Mouse (Mus musculus): ENCODE measurements at regions not wholly inside any gene's neighbourhood (a gene's known extent, or its start where the extent isn't known, plus 50 kb on each side); places are given as distances from the start of the nearest gene placed in this dataset.

- TF ChIP-seq CTCF (IDR thresholded peaks at IDR 0.05; ENCODE audit: low read depth) = no peak
- Histone ChIP-seq H3K27me3 (ENCODE audit: insufficient read depth, low read length) (no peaks in the 10 kb centered on the region), H3K4me3 (ENCODE audit: low read length) (no peak overlapping the region), H3K9ac (replicated peaks; ENCODE audit: low read length) (no peak overlapping the region), H3K27ac (no peak overlapping the region), H3K9me3 (ENCODE audit: low read length) (no peaks in the 10 kb centered on the region), H3K36me3 (ENCODE audit: insufficient read depth, low read length) (no peaks in the 10 kb centered on the region), H3K4me1 (ENCODE audit: insufficient read depth, low read length) (no peaks in the 10 kb centered on the region), H3K4me2 (ENCODE audit: low read depth, low read length) (no peak overlapping the region)
- ATAC-seq (0 out of 2 replicates have a peak, but pooled peaks have one; percentile 35), DNase-seq (ENCODE audit: low spot score) (no peak)
- WGBS = 87% methylated on average over 1 of the region's 1 CpGs
Observed at GRCm38 (mm10) chr14:72854226-72854625, 144.4 kb upstream of the Fndc3a start.

DNA sequence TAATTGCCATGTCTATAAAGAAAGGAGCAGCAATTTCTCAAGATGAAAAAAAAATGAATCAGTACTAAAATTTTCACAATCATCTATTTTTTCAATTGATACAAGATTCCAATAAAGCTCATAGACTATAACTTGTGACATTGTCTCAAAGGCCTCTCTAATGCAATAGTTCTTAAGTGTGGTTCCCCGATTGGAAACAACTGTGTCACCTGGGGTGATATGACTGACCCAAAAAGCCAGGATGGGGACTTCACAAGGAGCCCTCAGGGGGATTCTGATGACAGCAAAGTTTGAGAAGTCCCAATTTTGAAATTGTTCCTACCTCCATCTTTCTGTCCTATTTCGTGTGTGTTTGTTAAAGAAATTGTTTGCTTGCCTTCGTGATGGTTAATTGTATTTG is 143.3 kb upstream of the Fndc3a start:
- Histone ChIP-seq H3K4me1 (ENCODE audit: insufficient read depth, low read length) (no peaks in the 10 kb centered on the region), H3K36me3 (ENCODE audit: insufficient read depth, low read length) (no peaks in the 10 kb centered on the region), H3K4me3 (ENCODE audit: low read length) (no peak overlapping the region), H3K9me3 (ENCODE audit: low read length) (no peaks in the 10 kb centered on the region), H3K27me3 (ENCODE audit: insufficient read depth, low read length) (no peaks in the 10 kb centered on the region), H3K27ac (no peak overlapping the region), H3K9ac (replicated peaks; ENCODE audit: low read length) (no peak overlapping the region), H3K4me2 (ENCODE audit: low read depth, low read length) (no peak overlapping the region)
- ATAC-seq (no peak), DNase-seq (ENCODE audit: low spot score) (no peak)
- WGBS = 90% methylated on average over 3 of the region's 3 CpGs
- no peak for TF ChIP-seq CTCF (IDR thresholded peaks at IDR 0.05; ENCODE audit: low read depth)

- ATAC-seq (no peak), DNase-seq (ENCODE audit: low spot score) (no peak)
- Histone ChIP-seq H3K27me3 (ENCODE audit: insufficient read depth, low read length) (no peaks in the 10 kb centered on the region), H3K9ac (replicated peaks; ENCODE audit: low read length) (no peak overlapping the region), H3K4me1 (ENCODE audit: insufficient read depth, low read length) (no peaks in the 10 kb centered on the region), H3K36me3 (ENCODE audit: insufficient read depth, low read length) (no peaks in the 10 kb centered on the region), H3K4me3 (ENCODE audit: low read length) (no peak overlapping the region), H3K27ac (no peak overlapping the region), H3K9me3 (ENCODE audit: low read length) (no peaks in the 10 kb centered on the region), H3K4me2 (ENCODE audit: low read depth, low read length) (no peak overlapping the region)
- TF ChIP-seq CTCF (IDR thresholded peaks at IDR 0.05; ENCODE audit: low read depth) = no peak
- 80% methylated on average over 3 of the region's 3 CpGs for WGBS
Observed at GRCm38 (mm10) chr14:72850884-72851283, 141.1 kb upstream of the Fndc3a start.

DNA sequence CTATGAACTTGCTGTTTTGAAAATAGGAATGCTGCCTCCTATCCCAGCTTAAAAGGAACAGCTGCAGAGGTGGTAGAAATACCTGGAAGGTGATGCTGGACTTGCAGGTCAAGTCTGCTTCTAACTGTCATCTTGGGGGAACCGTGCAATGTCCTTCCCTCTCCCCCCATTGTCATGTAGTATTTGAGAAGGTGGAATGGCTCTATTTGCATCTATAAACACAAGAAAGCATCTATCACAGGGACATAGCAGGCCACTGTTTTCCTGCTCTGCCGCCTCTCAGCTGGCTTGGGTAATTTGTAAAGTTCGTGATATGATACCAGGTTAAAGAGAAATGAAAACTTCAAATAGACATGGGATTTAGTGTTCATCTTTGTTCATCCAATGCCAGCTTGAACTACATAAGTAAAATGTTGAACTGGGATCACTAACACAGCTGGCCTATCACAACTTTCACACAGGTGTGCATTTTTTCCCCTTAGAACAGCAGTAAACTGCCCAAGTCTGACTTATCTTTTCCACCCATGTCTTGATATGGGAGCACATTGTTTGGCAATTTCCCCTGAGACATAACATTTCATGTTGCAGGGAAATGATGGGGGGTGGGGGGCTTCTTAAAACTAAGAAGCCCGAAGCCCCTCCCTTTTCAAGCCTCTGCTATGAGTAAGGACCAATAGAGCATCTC is 138.6 kb upstream of the Fndc3a start:
- Histone ChIP-seq H3K4me2 (ENCODE audit: low read depth, low read length) (no peak overlapping the region), H3K9me3 (ENCODE audit: low read length) (no peaks in the 10 kb centered on the region), H3K27ac (no peak overlapping the region), H3K36me3 (ENCODE audit: insufficient read depth, low read length) (no peaks in the 10 kb centered on the region), H3K9ac (replicated peaks; ENCODE audit: low read length) (no peak overlapping the region), H3K27me3 (ENCODE audit: insufficient read depth, low read length) (no peaks in the 10 kb centered on the region), H3K4me3 (ENCODE audit: low read length) (no peak overlapping the region), H3K4me1 (ENCODE audit: insufficient read depth, low read length) (no peaks in the 10 kb centered on the region)
- TF ChIP-seq CTCF (IDR thresholded peaks at IDR 0.05; ENCODE audit: low read depth) = no peak
- ATAC-seq = no peak
- 88% methylated on average over 4 of the region's 4 CpGs for WGBS
- no peak for DNase-seq (ENCODE audit: low spot score)

DNA sequence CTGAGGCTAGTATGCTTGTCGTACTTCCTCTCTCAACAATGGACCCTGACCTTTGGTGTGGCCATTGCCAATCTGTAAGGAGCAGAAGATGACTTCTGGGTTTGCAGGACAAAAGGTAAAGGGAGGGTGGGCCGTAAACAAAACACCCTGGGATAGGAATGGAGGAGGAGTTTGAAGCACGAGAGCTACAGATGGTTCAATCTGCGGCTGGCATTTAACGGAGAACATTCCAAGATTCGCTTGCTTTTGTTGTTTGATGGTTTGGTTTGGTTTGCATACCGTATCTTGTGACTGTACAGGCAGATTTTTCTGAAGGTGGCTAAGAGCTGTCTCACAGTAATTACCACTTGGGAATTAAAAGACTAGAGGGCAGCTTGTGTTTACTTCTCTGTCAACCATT is 137.7 kb upstream of the Fndc3a start:
- 73% methylated on average over 7 of the region's 7 CpGs for WGBS
- Histone ChIP-seq H3K9me3 (ENCODE audit: low read length) (no peaks in the 10 kb centered on the region), H3K9ac (replicated peaks; ENCODE audit: low read length) (no peak overlapping the region), H3K4me3 (ENCODE audit: low read length) (no peak overlapping the region), H3K4me1 (ENCODE audit: insufficient read depth, low read length) (no peaks in the 10 kb centered on the region), H3K27me3 (ENCODE audit: insufficient read depth, low read length) (no peaks in the 10 kb centered on the region), H3K27ac (no peak overlapping the region), H3K4me2 (ENCODE audit: low read depth, low read length) (no peak overlapping the region), H3K36me3 (ENCODE audit: insufficient read depth, low read length) (no peaks in the 10 kb centered on the region)
- DNase-seq (ENCODE audit: low spot score) (no peak), ATAC-seq (no peak)
- no peak for TF ChIP-seq CTCF (IDR thresholded peaks at IDR 0.05; ENCODE audit: low read depth)

DNA sequence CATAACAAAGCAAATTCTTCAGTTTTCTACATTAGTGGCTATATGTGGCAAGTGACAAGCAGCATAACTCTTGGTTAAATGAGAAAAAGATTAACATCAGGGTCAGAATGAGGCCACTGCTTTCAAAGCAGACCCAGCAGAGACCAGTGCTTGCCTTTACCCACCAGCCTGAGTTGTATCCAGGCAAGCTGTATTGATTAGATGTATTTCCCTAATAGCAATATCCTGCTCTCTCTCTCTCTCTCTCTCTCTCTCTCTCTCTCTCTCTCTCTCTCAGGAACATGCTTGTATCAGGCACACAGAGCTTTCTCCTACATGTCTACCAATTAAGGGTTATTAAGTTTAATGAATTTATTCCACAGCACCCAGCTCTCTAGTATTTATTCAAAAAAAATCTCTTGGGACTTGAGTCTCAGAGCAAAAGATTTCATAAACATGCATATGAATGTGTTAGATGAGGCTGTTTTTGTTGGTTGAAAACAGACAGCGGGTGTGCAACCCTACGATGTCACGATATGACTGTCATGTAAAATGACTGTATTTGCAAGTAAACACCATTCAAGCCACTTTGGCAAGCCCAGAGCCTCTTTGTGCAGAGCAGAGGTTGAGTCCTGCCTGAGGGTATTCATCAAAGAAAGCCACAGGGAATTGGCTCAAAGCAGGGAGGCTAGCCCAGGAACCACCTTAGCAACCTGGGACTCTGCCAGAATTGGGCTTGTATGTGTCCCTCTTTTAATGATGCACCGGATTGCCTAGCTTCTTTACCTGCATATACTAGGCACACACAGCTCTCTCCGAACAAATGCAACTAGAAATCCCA is 136.0 kb upstream of the Fndc3a start:
- H3K9ac ChIP-seq (replicated peaks; ENCODE audit: low read length) = no peak overlapping the region
- H3K27me3 ChIP-seq (ENCODE audit: insufficient read depth, low read length) = no peaks in the 10 kb centered on the region
- no peaks in the 10 kb centered on the region for H3K36me3 ChIP-seq (ENCODE audit: insufficient read depth, low read length)
- DNase-seq (ENCODE audit: low spot score) (peak; percentile 58), ATAC-seq (peak; percentile 35; the same call in 1 of the 2 replicates)
- 40% methylated on average over 5 of the region's 5 CpGs for WGBS
- H3K27ac ChIP-seq = no peak overlapping the region
- no peaks in the 10 kb centered on the region for H3K4me1 ChIP-seq (ENCODE audit: insufficient read depth, low read length)
- no peak for TF ChIP-seq CTCF (IDR thresholded peaks at IDR 0.05; ENCODE audit: low read depth)
- no peak overlapping the region for H3K4me3 ChIP-seq (ENCODE audit: low read length)
- H3K4me2 ChIP-seq (ENCODE audit: low read depth, low read length) = no peak overlapping the region
- H3K9me3 ChIP-seq (ENCODE audit: low read length) = no peaks in the 10 kb centered on the region
